ENCODE assay signal across 8 mouse cellular contexts in the genomic region with DNA sequence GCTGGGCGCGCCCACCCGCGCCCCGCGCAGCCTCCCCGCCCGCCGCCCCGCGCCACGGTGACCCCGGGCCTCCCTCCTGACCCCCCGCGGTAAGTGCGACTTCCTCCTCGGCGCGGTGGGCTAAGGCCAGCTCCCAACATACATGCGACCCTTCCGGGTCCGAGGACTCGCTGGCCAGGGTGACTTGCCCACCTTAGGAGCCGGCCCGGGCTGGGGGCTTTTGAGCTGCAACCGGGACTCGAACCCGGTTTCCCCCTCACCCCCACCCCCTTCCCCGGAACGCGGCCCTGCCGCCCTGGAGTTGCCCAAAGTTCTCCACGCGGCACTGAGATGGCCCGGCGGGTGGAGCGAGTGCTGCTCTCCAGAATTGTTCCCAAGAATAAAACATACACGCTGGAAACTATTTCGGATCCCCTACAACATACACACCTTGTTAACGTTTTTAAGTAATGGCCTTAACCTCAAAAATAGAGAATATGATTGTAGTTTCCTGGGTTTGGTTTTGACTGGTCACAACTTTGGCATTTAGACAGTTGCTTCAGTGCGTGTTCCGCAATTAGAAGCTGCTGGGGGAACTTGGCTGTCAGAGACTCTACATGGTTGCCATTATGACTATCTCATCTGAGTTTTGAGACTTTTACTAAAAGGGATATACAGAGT. TPM values are rescaled to one million over a fixed set of nuclear protein-coding genes. Genes with fewer than 3 reads are reported as not detected.
A peak's percentile ranks its signal among the peaks of the same experiment; 100 is the strongest.
DNase-seq lines count a peak whose midpoint lies in the region; ATAC-seq and TF ChIP-seq lines count a peak whose summit lies in the region.

No protein-coding gene starts in this region.

- H3K27ac ChIP-seq in heart, adult 2 months, result peak overlapping the region; percentile 92
- H3K27ac ChIP-seq in intestine, postnatal 0 days (ENCODE audit: low read depth, low read length), result peak overlapping the region; percentile 88
- H3K27ac ChIP-seq in lung, postnatal 0 days (ENCODE audit: low read length), result peak overlapping the region; percentile 96

- no peaks in the 10 kb centered on the region for H3K79me2 ChIP-seq in heart, adult 2 months (replicated peaks; ENCODE audit: control insufficient read depth, insufficient read depth, low read length)

- no peak for TF ChIP-seq CTCF in heart, adult 2 months (IDR thresholded peaks at IDR 0.05)
- no peak for TF ChIP-seq CTCF in intestine, postnatal 0 days (IDR thresholded peaks at IDR 0.05; ENCODE audit: low read depth)
- TF ChIP-seq CTCF in lung, postnatal 0 days (IDR thresholded peaks at IDR 0.05), result no peak

- H3K4me3 ChIP-seq in heart, adult 2 months, result peak overlapping the region; percentile 79
- H3K4me3 ChIP-seq in intestine, postnatal 0 days (ENCODE audit: low read depth, low read length), result peak overlapping the region; percentile 94
- H3K4me3 ChIP-seq in lung, postnatal 0 days (ENCODE audit: low read depth, low read length), result peak overlapping the region; percentile 91

- WGBS in heart, adult 2 months, result under 1% methylated on average over 36 of the region's 42 CpGs
- WGBS in intestine, postnatal 0 days, result 3% methylated on average over 35 of the region's 42 CpGs
- 2% methylated on average over 28 of the region's 42 CpGs for WGBS in lung, postnatal 0 days

- peaks cover 5% of the 10 kb centered on the region for H3K36me3 ChIP-seq in heart, adult 2 months (ENCODE audit: control insufficient read depth, insufficient read depth, low read length)
- H3K36me3 ChIP-seq in intestine, postnatal 0 days (ENCODE audit: control insufficient read depth, insufficient read depth), result no peaks in the 10 kb centered on the region
- no peaks in the 10 kb centered on the region for H3K36me3 ChIP-seq in lung, postnatal 0 days (ENCODE audit: insufficient read depth, low read length)

- no peaks in the 10 kb centered on the region for H3K9me3 ChIP-seq in intestine, postnatal 0 days (ENCODE audit: control insufficient read depth)
- H3K9me3 ChIP-seq in lung, postnatal 0 days (ENCODE audit: low read length), result no peaks in the 10 kb centered on the region

- peak overlapping the region; percentile 97 for H3K4me2 ChIP-seq in intestine, postnatal 0 days (replicated peaks; ENCODE audit: low read depth)
- peak overlapping the region; percentile 87 for H3K4me2 ChIP-seq in lung, postnatal 0 days (replicated peaks; ENCODE audit: low read depth, low read length)

- intact Hi-C loops in heart, adult 2 months (cut with DNase I), result loop anchor here (2.0 to 5.0 kb wide), 2 partner anchors 34 to 51 kb away; no protein-coding TSS in a partner anchor
- intact Hi-C loops in left cerebral cortex, postnatal 25 days (cut with DNase I), result no loop called here

- no peak for TF ChIP-seq EP300 in heart, adult 2 months (IDR thresholded peaks at IDR 0.05; ENCODE audit: insufficient read depth, low read depth, low read length)
- no peak for TF ChIP-seq EP300 in lung, postnatal 0 days (IDR thresholded peaks at IDR 0.05)

- no peak for TF ChIP-seq POLR2A in heart, adult 2 months (IDR thresholded peaks at IDR 0.05; ENCODE audit: insufficient read depth, low read depth, low read length)

- no peaks in the 10 kb centered on the region for H3K27me3 ChIP-seq in heart, adult 2 months (ENCODE audit: control insufficient read depth, insufficient read depth, low read length)
- no peaks in the 10 kb centered on the region for H3K27me3 ChIP-seq in intestine, postnatal 0 days (replicated peaks; ENCODE audit: control insufficient read depth, insufficient read depth, low read length)
- H3K27me3 ChIP-seq in lung, postnatal 0 days (replicated peaks; ENCODE audit: insufficient read depth, low read length), result no peaks in the 10 kb centered on the region

- peak; percentile 57 for DNase-seq in 3134 (ENCODE audit: extremely low read depth, insufficient read length, low spot score)
- peak; percentile 11 for DNase-seq in ES-CJ7 (ENCODE audit: low read depth, low spot score)
- peak; percentile 67 for DNase-seq in heart, adult 2 months
- DNase-seq in lung, postnatal 0 days (ENCODE audit: low spot score), result peak; percentile 54
- peak; percentile 42 for DNase-seq in ovary, postnatal 36 days (ENCODE audit: low spot score)
- DNase-seq in left cerebral cortex, postnatal 25 days (ENCODE audit: low spot score in 2 of 2), result no peak

- H3K4me1 ChIP-seq in heart, adult 2 months (ENCODE audit: control insufficient read depth, insufficient read depth, low read length), result peaks cover 6% of the 10 kb centered on the region
- 0 out of 2 replicates have a peak, but pooled peaks cover 1% of the 10 kb centered on the region for H3K4me1 ChIP-seq in intestine, postnatal 0 days (replicated peaks; ENCODE audit: control insufficient read depth, insufficient read depth, low read length)
- H3K4me1 ChIP-seq in lung, postnatal 0 days (ENCODE audit: insufficient read depth, low read depth, low read length), result peaks cover 7% of the 10 kb centered on the region

- peak; percentile 56 for ATAC-seq in common myeloid progenitor, adult 5-6 weeks (replicated peaks; ENCODE audit: low read depth, poor library complexity, severe bottlenecking)
- ATAC-seq in intestine, postnatal 0 days, result peak; percentile 24
- peak; percentile 25 for ATAC-seq in lung, postnatal 0 days

- H3K9ac ChIP-seq in heart, adult 2 months (ENCODE audit: low read depth, low read length), result peak overlapping the region; percentile 99
- H3K9ac ChIP-seq in intestine, postnatal 0 days (ENCODE audit: low read depth, low read length), result peak overlapping the region; percentile 93
- H3K9ac ChIP-seq in lung, postnatal 0 days (replicated peaks; ENCODE audit: low read depth), result peak overlapping the region; percentile 95

RNA-seq across cellular contexts. Expression of a gene that starts 0.6 kb away (rescaled TPM):
- total RNA-seq in common myeloid progenitor, adult 5-6 weeks (2017), result 39.5 and 51.5 TPM in 2 replicates
- 10 to 100 TPM; 12.9 to 15.3 TPM for total RNA-seq in heart, adult 2 months (2021)
- polyA plus RNA-seq in heart, adult 2 months (2012; rRNA removed), result 10.8 and 18.8 TPM in 2 replicates
- polyA plus RNA-seq in intestine, postnatal 0 days (2015; fragmentation: Nextera tagmentation; extraction: Ambion mirVana), result 7.7 and 8.1 TPM in 2 replicates
- polyA plus RNA-seq in lung, postnatal 0 days (2015; fragmentation: Nextera tagmentation; extraction: Ambion mirVana), result 69.3 and 72.0 TPM in 2 replicates
- total RNA-seq in left cerebral cortex, postnatal 25 days (2021), result 10 to 100 TPM; 40.9 to 45.3 TPM

RNA-seq across cellular contexts. Expression of a gene that starts 16.0 kb away (rescaled TPM):
- total RNA-seq in common myeloid progenitor, adult 5-6 weeks (2017), result 9.6 and 13.0 TPM in 2 replicates
- under 1 TPM in 1 of 2 experiments, not detected in 1; 0.27 TPM for total RNA-seq in heart, adult 2 months (2021)
- polyA plus RNA-seq in heart, adult 2 months (2012; rRNA removed), result not detected in 2 replicates
- polyA plus RNA-seq in intestine, postnatal 0 days (2015; fragmentation: Nextera tagmentation; extraction: Ambion mirVana), result 1.0 and 1.4 TPM in 2 replicates
- 1.9 TPM in 2 replicates for polyA plus RNA-seq in lung, postnatal 0 days (2015; fragmentation: Nextera tagmentation; extraction: Ambion mirVana)
- total RNA-seq in left cerebral cortex, postnatal 25 days (2021), result under 1 TPM; 0.46 to 0.71 TPM

Comparison
In these comparisons a context has a peak if more than half of its experiments do, and no peak if none do; other contexts are left out.
1. DNase-seq: peak in 3134 (single experiment), ES-CJ7 (single experiment), heart, adult 2 months (2 of 2), lung, postnatal 0 days (single experiment) and ovary, postnatal 36 days (single experiment); none in left cerebral cortex, postnatal 25 days (0 of 2).
2. Peak in every context shown above with its lines, with median percentiles within 50 percentile points of each other: ATAC-seq, H3K27ac ChIP-seq, H3K4me3 ChIP-seq and H3K9ac ChIP-seq.